Mouse (Mus musculus): ENCODE results near the gene Rassf4. TPM values are rescaled to one million over a fixed set of nuclear protein-coding genes. Genes with fewer than 3 reads are reported as not detected.

Rassf4 gene
- polyA plus RNA-seq, 1 experiment from 2014 or later: 10.6 TPM

DNA sequence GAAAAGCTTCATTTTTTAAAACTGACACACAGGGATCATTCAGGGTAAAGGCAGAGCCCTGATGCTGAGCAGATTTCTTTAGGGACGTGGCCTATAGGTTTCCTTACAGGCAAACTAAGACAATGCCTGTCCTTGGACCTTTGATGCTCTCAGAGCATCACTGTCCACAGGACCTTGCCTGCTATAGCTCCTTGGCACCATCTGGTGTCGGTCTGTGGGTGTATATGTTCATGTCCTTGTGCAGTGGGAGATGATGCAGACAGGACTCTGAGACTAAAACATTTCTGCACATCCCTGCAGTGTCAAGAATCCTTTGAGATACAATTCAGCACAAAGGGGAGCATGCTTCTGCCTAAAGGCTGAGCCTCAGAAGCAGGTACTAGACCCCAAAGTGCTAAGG lies 23.7 kb upstream of the Rassf4 start:
- WGBS: 61% methylated on average over 2 of the region's 2 CpGs
- no peak overlapping the region for H3K9ac ChIP-seq
- no peaks in the 10 kb centered on the region for H3K9me3 ChIP-seq
- H3K4me3 ChIP-seq: no peak overlapping the region
- H3K27me3 ChIP-seq (replicated peaks): no peaks in the 10 kb centered on the region
- no peak for ATAC-seq (replicated peaks)
- no peaks in the 10 kb centered on the region for H3K36me3 ChIP-seq (replicated peaks)
- H3K4me2 ChIP-seq: no peak overlapping the region
- H3K4me1 ChIP-seq: no peaks in the 10 kb centered on the region
- H3K27ac ChIP-seq: no peak overlapping the region

- Histone ChIP-seq H3K27me3 (replicated peaks) (no peaks in the 10 kb centered on the region), H3K4me2 (no peak overlapping the region), H3K4me1 (no peaks in the 10 kb centered on the region), H3K27ac (no peak overlapping the region), H3K36me3 (replicated peaks) (no peaks in the 10 kb centered on the region), H3K4me3 (no peak overlapping the region), H3K9ac (no peak overlapping the region), H3K9me3 (no peaks in the 10 kb centered on the region)
- no peak for ATAC-seq (replicated peaks)
- 79% methylated on average over 3 of the region's 3 CpGs for WGBS
Observed at GRCm38 (mm10) chr6:116694346-116694745, 20.6 kb upstream of the Rassf4 start.

GRCm38 (mm10) chr6:116693639-116694038 lies 19.9 kb upstream of the Rassf4 start:
- no peak overlapping the region for H3K9ac ChIP-seq
- no peaks in the 10 kb centered on the region for H3K36me3 ChIP-seq (replicated peaks)
- H3K27ac ChIP-seq: no peak overlapping the region
- H3K4me1 ChIP-seq: no peaks in the 10 kb centered on the region
- ATAC-seq (replicated peaks): no peak
- H3K9me3 ChIP-seq: no peaks in the 10 kb centered on the region
- H3K4me3 ChIP-seq: no peak overlapping the region
- 88% methylated on average over 4 of the region's 4 CpGs for WGBS
- no peaks in the 10 kb centered on the region for H3K27me3 ChIP-seq (replicated peaks)
- H3K4me2 ChIP-seq: no peak overlapping the region

GRCm38 (mm10) chr6:116682317-116682716 lies 8.6 kb upstream of the Rassf4 start:
- no peak overlapping the region for H3K27ac ChIP-seq
- WGBS: 59% methylated on average over 6 of the region's 6 CpGs

DNA sequence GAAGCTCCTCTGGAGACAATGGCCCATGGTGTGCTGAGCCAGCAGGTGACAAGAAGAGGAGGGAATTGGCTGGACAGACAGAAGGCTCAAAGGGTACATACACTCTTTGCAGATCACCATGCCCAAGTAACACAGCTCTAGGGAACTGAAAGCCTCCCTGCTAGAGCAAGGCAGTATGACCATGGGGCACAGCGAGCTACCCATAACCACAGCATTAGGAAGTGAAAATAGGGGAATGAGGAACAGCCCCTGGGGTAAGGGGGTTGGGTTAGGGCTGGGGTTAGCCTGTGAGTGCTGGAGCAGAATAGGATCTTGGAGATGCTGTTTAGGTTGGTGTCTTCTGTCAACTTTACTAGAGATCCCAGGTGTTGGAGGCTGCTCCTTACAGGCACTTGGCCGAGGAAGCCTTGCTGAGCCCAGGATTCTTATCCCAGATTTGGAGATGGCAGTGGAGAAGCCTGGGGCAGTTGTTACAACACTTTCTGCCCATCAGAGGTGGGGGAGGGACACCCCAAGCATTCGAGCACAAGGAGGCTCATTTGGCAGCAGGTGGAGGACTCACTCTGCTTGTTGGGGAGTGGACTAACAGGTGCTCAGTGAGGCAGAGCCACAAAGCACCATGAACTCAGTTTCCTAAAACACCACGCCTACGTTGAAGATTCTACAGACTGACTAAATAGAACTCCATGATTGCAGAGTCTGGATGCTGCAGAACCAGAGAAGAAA lies 6.0 kb upstream of the Rassf4 start:
- Histone ChIP-seq H3K27me3 (replicated peaks) (no peaks in the 10 kb centered on the region), H3K4me1 (no peaks in the 10 kb centered on the region), H3K27ac (no peak overlapping the region), H3K36me3 (replicated peaks) (no peaks in the 10 kb centered on the region), H3K4me2 (no peak overlapping the region), H3K9me3 (no peaks in the 10 kb centered on the region), H3K4me3 (no peak overlapping the region), H3K9ac (no peak overlapping the region)
- no peak for ATAC-seq (replicated peaks)
- WGBS: 81% methylated on average over 5 of the region's 5 CpGs

More at GRCm38 (mm10) chr6:116682317-116682716, 8.6 kb upstream of the Rassf4 start:
- Histone ChIP-seq H3K36me3 (replicated peaks) (no peaks in the 10 kb centered on the region), H3K9me3 (no peaks in the 10 kb centered on the region), H3K4me2 (no peak overlapping the region), H3K4me1 (no peaks in the 10 kb centered on the region), H3K4me3 (no peak overlapping the region), H3K9ac (no peak overlapping the region), H3K27me3 (replicated peaks) (no peaks in the 10 kb centered on the region)
- no peak for ATAC-seq (replicated peaks)

DNA sequence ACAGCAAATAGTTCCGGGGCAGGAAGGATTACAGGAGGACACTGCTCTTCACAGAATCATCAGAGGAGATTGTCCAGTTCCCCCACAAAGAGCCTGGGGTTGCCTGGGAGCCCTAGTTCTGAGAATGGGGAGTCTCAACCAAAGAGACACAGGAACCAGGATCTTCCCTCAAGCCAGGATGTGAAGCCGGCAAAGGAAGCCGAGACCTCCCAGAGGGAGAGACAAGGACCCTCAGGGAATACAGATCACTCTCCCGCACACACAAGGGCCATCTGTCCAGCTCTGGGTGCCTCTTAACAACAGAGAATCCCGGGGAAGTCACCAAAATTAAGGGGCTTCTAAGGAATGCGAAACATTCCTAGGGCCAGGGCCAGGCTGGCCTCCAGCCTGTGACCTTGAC lies 3.6 kb upstream of the Rassf4 start:
- no peak for ATAC-seq (replicated peaks)
- H3K27me3 ChIP-seq (replicated peaks): no peaks in the 10 kb centered on the region
- H3K4me2 ChIP-seq: no peak overlapping the region
- 73% methylated on average over 6 of the region's 6 CpGs for WGBS
- no peak overlapping the region for H3K9ac ChIP-seq
- peaks cover 20% of the 10 kb centered on the region for H3K4me1 ChIP-seq
- no peaks in the 10 kb centered on the region for H3K36me3 ChIP-seq (replicated peaks)
- H3K9me3 ChIP-seq: no peaks in the 10 kb centered on the region
- no peak overlapping the region for H3K4me3 ChIP-seq
- no peak overlapping the region for H3K27ac ChIP-seq

- no peak overlapping the region for H3K4me2 ChIP-seq
- no peak overlapping the region for H3K4me3 ChIP-seq
- no peaks in the 10 kb centered on the region for H3K9me3 ChIP-seq
- no peak overlapping the region for H3K27ac ChIP-seq
- no peaks in the 10 kb centered on the region for H3K27me3 ChIP-seq (replicated peaks)
- H3K36me3 ChIP-seq (replicated peaks): no peaks in the 10 kb centered on the region
- 82% methylated on average over 10 of the region's 10 CpGs for WGBS
- peaks cover 25% of the 10 kb centered on the region for H3K4me1 ChIP-seq
- ATAC-seq (replicated peaks): no peak
- no peak overlapping the region for H3K9ac ChIP-seq
Observed at GRCm38 (mm10) chr6:116676355-116676913, 2.7 kb upstream of the Rassf4 start.

- no peaks in the 10 kb centered on the region for H3K36me3 ChIP-seq (replicated peaks)
- H3K9ac ChIP-seq: peak overlapping the region; percentile 56
- H3K9me3 ChIP-seq: no peaks in the 10 kb centered on the region
- ATAC-seq (replicated peaks): peak; percentile 21; the same call in 1 of the 2 replicates
- H3K4me1 ChIP-seq: peaks cover 43% of the 10 kb centered on the region
- H3K4me3 ChIP-seq: peak overlapping the region; percentile 59
- H3K27ac ChIP-seq: no peak overlapping the region
- 23% methylated on average over 16 of the region's 16 CpGs for WGBS
- H3K4me2 ChIP-seq: peak overlapping the region; percentile 98
- H3K27me3 ChIP-seq (replicated peaks): no peaks in the 10 kb centered on the region
Observed at GRCm38 (mm10) chr6:116674283-116674886, 633 bp upstream of the Rassf4 start.

- Histone ChIP-seq H3K9ac (no peak overlapping the region), H3K27ac (no peak overlapping the region), H3K36me3 (replicated peaks) (no peaks in the 10 kb centered on the region), H3K4me3 (no peak overlapping the region), H3K9me3 (no peaks in the 10 kb centered on the region), H3K4me2 (peak overlapping the region; percentile 98; the same call in 1 of the 2 replicates), H3K27me3 (replicated peaks) (no peaks in the 10 kb centered on the region), H3K4me1 (peaks cover 43% of the 10 kb centered on the region)
- 64% methylated on average over 5 of the region's 5 CpGs for WGBS
- no peak for ATAC-seq (replicated peaks)
Observed at GRCm38 (mm10) chr6:116672349-116672748, 1.4 kb downstream of the Rassf4 start.

DNA sequence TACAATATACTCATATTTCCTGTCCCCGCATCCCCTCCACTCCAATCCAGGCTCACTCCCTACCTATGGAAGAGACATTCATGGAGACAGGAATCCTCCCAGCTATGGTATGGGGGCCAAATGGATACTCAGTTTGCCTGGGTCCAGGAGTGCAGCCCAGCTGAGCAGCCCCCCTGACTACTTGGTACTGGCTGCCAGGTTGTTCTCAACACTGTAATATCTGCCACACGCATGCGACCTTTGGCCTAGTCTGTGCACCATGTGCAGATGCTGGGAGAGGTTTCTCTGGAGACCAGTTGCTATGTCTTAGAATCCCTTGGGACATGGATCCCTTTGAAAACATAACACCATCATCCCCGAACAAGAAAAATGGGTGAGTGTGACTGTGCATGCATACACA lies 2.0 kb downstream of the Rassf4 start:
- Histone ChIP-seq H3K4me3 (no peak overlapping the region), H3K27me3 (replicated peaks) (no peaks in the 10 kb centered on the region), H3K36me3 (replicated peaks) (no peaks in the 10 kb centered on the region), H3K9ac (no peak overlapping the region), H3K9me3 (no peaks in the 10 kb centered on the region), H3K4me1 (peaks cover 43% of the 10 kb centered on the region), H3K4me2 (0 out of 2 replicates have a peak overlapping the region, but pooled peaks have one; percentile 4), H3K27ac (no peak overlapping the region)
- ATAC-seq (replicated peaks): no peak
- WGBS: 73% methylated on average over 4 of the region's 4 CpGs

- no peak for ATAC-seq (replicated peaks)
- Histone ChIP-seq H3K27ac (peak overlapping the region; percentile 3; the same call in 1 of the 2 replicates), H3K4me3 (no peak overlapping the region)
Observed at GRCm38 (mm10) chr6:116671031-116671430, 2.7 kb downstream of the Rassf4 start.

GRCm38 (mm10) chr6:116670144-116670543 lies 3.6 kb downstream of the Rassf4 start:
- no peak overlapping the region for H3K9ac ChIP-seq
- no peak overlapping the region for H3K4me2 ChIP-seq
- no peak overlapping the region for H3K4me3 ChIP-seq
- no peaks in the 10 kb centered on the region for H3K9me3 ChIP-seq
- 11% methylated on average over 6 of the region's 6 CpGs for WGBS
- no peak for ATAC-seq (replicated peaks)
- H3K4me1 ChIP-seq: peaks cover 43% of the 10 kb centered on the region
- H3K27me3 ChIP-seq (replicated peaks): no peaks in the 10 kb centered on the region
- H3K27ac ChIP-seq: 0 out of 2 replicates have a peak overlapping the region, but pooled peaks have one; percentile 5
- H3K36me3 ChIP-seq (replicated peaks): no peaks in the 10 kb centered on the region

More at GRCm38 (mm10) chr6:116671031-116671430, 2.7 kb downstream of the Rassf4 start:
- Histone ChIP-seq H3K9ac (no peak overlapping the region), H3K36me3 (replicated peaks) (no peaks in the 10 kb centered on the region), H3K9me3 (no peaks in the 10 kb centered on the region), H3K4me2 (no peak overlapping the region; the same call in 1 of the 2 replicates), H3K27me3 (replicated peaks) (no peaks in the 10 kb centered on the region), H3K4me1 (peaks cover 43% of the 10 kb centered on the region)
- 9% methylated on average over 5 of the region's 5 CpGs for WGBS
